Mouse (Mus musculus): ENCODE data around the gene Abcf3. TPM values are rescaled to one million over a fixed set of nuclear protein-coding genes. Genes with fewer than 3 reads are reported as not detected.

Abcf3 gene
- 67.5 TPM for polyA plus RNA-seq (2015; fragmentation: Illumina TruSeq; extraction: RNeasy Lipid Tissue Mini Kit (QIAGEN cat#74804); ENCODE audit: low read depth, low replicate concordance)

GRCm38 (mm10) chr16:20548096-20548948 lies at the start of gene Abcf3:
Abcf3 (plus strand) TSS chr16:20548577.

GRCm38 (mm10) chr16:20498677-20499475 lies 49.5 kb upstream of the Abcf3 start, which contains the start of gene Eif2b5:
Eif2b5 (plus strand) TSS chr16:20498817.

GRCm38 (mm10) chr16:20516726-20517201 lies 31.6 kb upstream of the Abcf3 start, which contains the start of gene Dvl3:
Dvl3 (plus strand) TSS chr16:20516982.

GRCm38 (mm10) chr16:20535296-20536080 lies 12.9 kb upstream of the Abcf3 start, which contains the start of gene Ap2m1:
Ap2m1 (plus strand) TSS chr16:20535478.

GRCm38 (mm10) chr16:20589366-20589938 lies 41.1 kb downstream of the Abcf3 start, which contains the start of gene Vwa5b2:
Vwa5b2 (plus strand) TSS chr16:20589471.

Other genes starting within 250 kb of the Abcf3 start
- 50.9 TPM for gene Parl, start 246.2 kb upstream of the Abcf3 start, polyA plus RNA-seq (2015; fragmentation: Illumina TruSeq; extraction: RNeasy Lipid Tissue Mini Kit (QIAGEN cat#74804); ENCODE audit: low read depth, low replicate concordance)
- not detected for gene Cyp2ab1, start 223.2 kb upstream of the Abcf3 start, polyA plus RNA-seq (2015; fragmentation: Illumina TruSeq; extraction: RNeasy Lipid Tissue Mini Kit (QIAGEN cat#74804); ENCODE audit: low read depth, low replicate concordance)
- 150 TPM for gene Abcc5, start 122.2 kb upstream of the Abcf3 start, polyA plus RNA-seq (2015; fragmentation: Illumina TruSeq; extraction: RNeasy Lipid Tissue Mini Kit (QIAGEN cat#74804); ENCODE audit: low read depth, low replicate concordance)
- gene Eif2b5, start 49.8 kb upstream of the Abcf3 start, polyA plus RNA-seq (2015; fragmentation: Illumina TruSeq; extraction: RNeasy Lipid Tissue Mini Kit (QIAGEN cat#74804); ENCODE audit: low read depth, low replicate concordance): 62.9 TPM
- gene Dvl3, start 31.6 kb upstream of the Abcf3 start, polyA plus RNA-seq (2015; fragmentation: Illumina TruSeq; extraction: RNeasy Lipid Tissue Mini Kit (QIAGEN cat#74804); ENCODE audit: low read depth, low replicate concordance): 31.9 TPM
- gene Ap2m1, start 13.1 kb upstream of the Abcf3 start, polyA plus RNA-seq (2015; fragmentation: Illumina TruSeq; extraction: RNeasy Lipid Tissue Mini Kit (QIAGEN cat#74804); ENCODE audit: low read depth, low replicate concordance): 970 TPM
- gene Vwa5b2, start 40.9 kb downstream of the Abcf3 start, polyA plus RNA-seq (2015; fragmentation: Illumina TruSeq; extraction: RNeasy Lipid Tissue Mini Kit (QIAGEN cat#74804); ENCODE audit: low read depth, low replicate concordance): 49.4 TPM
- 4.5 TPM for gene Eef1akmt4, start 63.0 kb downstream of the Abcf3 start, polyA plus RNA-seq (2015; fragmentation: Illumina TruSeq; extraction: RNeasy Lipid Tissue Mini Kit (QIAGEN cat#74804); ENCODE audit: low read depth, low replicate concordance)
- gene Gm49333, start 63.0 kb downstream of the Abcf3 start, polyA plus RNA-seq (2015; fragmentation: Illumina TruSeq; extraction: RNeasy Lipid Tissue Mini Kit (QIAGEN cat#74804); ENCODE audit: low read depth, low replicate concordance): not detected
- 15.7 TPM for gene Alg3, start 63.2 kb downstream of the Abcf3 start, polyA plus RNA-seq (2015; fragmentation: Illumina TruSeq; extraction: RNeasy Lipid Tissue Mini Kit (QIAGEN cat#74804); ENCODE audit: low read depth, low replicate concordance)
- gene Camk2n2, start 72.7 kb downstream of the Abcf3 start, polyA plus RNA-seq (2015; fragmentation: Illumina TruSeq; extraction: RNeasy Lipid Tissue Mini Kit (QIAGEN cat#74804); ENCODE audit: low read depth, low replicate concordance): 153 TPM
- 29.4 TPM for gene Ece2, start 81.3 kb downstream of the Abcf3 start, polyA plus RNA-seq (2015; fragmentation: Illumina TruSeq; extraction: RNeasy Lipid Tissue Mini Kit (QIAGEN cat#74804); ENCODE audit: low read depth, low replicate concordance)
- 171 TPM for gene Psmd2, start 103.1 kb downstream of the Abcf3 start, polyA plus RNA-seq (2015; fragmentation: Illumina TruSeq; extraction: RNeasy Lipid Tissue Mini Kit (QIAGEN cat#74804); ENCODE audit: low read depth, low replicate concordance)
- 134 TPM for gene Eif4g1, start 119.7 kb downstream of the Abcf3 start, polyA plus RNA-seq (2015; fragmentation: Illumina TruSeq; extraction: RNeasy Lipid Tissue Mini Kit (QIAGEN cat#74804); ENCODE audit: low read depth, low replicate concordance)
- 314 TPM for gene Fam131a, start 144.7 kb downstream of the Abcf3 start, polyA plus RNA-seq (2015; fragmentation: Illumina TruSeq; extraction: RNeasy Lipid Tissue Mini Kit (QIAGEN cat#74804); ENCODE audit: low read depth, low replicate concordance)
- gene Polr2h, start 169.1 kb downstream of the Abcf3 start, polyA plus RNA-seq (2015; fragmentation: Illumina TruSeq; extraction: RNeasy Lipid Tissue Mini Kit (QIAGEN cat#74804); ENCODE audit: low read depth, low replicate concordance): 57.7 TPM
- gene Clcn2, start 169.2 kb downstream of the Abcf3 start, polyA plus RNA-seq (2015; fragmentation: Illumina TruSeq; extraction: RNeasy Lipid Tissue Mini Kit (QIAGEN cat#74804); ENCODE audit: low read depth, low replicate concordance): 55.2 TPM
- 30.4 TPM for gene Chrd, start 184.6 kb downstream of the Abcf3 start, polyA plus RNA-seq (2015; fragmentation: Illumina TruSeq; extraction: RNeasy Lipid Tissue Mini Kit (QIAGEN cat#74804); ENCODE audit: low read depth, low replicate concordance)
- gene Thpo, start 185.9 kb downstream of the Abcf3 start, polyA plus RNA-seq (2015; fragmentation: Illumina TruSeq; extraction: RNeasy Lipid Tissue Mini Kit (QIAGEN cat#74804); ENCODE audit: low read depth, low replicate concordance): 6.0 TPM

Measured in brain, adult 10 weeks (tissue).